Mouse (Mus musculus): Measurements from ENCODE around the gene Ugt1a8.

- TF ChIP-seq POLR2A (IDR thresholded peaks at IDR 0.05; ENCODE audit: borderline replicate concordance, low read depth, low read length), result no peak
- no peak for TF ChIP-seq CTCF (IDR thresholded peaks at IDR 0.05; ENCODE audit: low read depth, low read length)
Measured at GRCm38 (mm10) chr1:88229986-88230385, 142.4 kb downstream of the Ugt1a8 start.

Measured in bone marrow macrophage, adult 2 months (primary cell).